Mouse (Mus musculus) cerebellum, adult 9-11 months (tissue): ENCODE results near the gene Magi3.

Source experiments
- DNase-seq: peaks from one replicate; pipeline ENCODE4 v3.0.0; 2022

Magi3 gene

DNA sequence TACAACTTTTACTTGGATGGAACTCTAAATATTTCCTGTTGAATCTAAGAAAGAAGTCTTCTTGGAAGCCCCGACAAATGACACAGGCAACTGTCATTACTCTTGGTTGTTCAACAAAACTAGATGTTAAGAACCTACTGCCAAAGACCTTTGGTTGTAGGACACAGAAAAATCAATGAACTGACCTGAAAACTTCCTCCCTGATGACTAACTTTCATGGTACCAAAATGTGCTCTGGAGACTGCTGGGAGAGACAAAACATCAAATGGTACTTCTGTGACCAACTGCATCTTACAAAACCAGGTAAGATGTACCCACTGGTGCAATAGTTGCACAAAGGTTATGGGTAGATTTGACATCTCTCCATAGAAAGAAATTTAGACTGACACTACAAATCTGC lies 30.9 kb downstream of the Magi3 start:
- DNase-seq: no peak

DNA sequence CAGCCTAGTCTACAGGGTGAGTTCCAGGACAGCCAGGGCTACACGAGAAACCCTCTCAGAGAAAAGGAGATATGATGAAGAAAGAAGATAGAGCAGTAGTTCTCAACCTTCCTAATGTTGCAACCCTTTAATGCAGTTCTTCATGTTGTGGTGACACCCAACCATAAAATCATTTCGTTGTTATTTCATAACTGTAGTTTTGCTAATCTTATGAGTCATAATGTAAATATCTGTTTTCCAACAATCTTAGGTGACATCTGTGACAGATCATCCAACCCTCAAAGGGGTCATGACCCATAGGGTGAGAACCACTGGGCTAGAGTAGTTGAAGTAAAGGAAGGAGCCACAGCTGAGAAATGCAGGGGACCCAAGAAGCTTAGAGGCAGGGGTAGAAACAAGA lies 35.9 kb downstream of the Magi3 start:
- DNase-seq: no peak

DNA sequence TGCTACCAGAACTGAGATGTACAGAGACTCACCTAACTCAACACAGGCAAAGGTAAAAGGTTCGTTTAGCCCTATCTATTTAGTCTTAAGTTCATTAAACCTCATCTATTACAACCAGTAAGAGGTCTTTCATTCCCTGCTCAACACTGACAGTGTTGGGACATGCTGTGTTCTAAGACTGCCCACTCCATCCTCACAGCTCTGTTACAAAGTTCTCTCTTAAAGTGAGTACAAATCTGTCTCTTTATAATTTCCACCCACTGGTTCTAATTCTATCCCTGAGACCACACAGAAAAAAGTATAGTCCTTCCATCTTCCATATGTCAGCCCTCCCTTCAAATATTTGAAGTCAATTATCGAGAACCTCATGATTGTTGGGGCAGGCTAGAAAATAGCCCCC lies 36.5 kb downstream of the Magi3 start:
- DNase-seq: no peak

DNA sequence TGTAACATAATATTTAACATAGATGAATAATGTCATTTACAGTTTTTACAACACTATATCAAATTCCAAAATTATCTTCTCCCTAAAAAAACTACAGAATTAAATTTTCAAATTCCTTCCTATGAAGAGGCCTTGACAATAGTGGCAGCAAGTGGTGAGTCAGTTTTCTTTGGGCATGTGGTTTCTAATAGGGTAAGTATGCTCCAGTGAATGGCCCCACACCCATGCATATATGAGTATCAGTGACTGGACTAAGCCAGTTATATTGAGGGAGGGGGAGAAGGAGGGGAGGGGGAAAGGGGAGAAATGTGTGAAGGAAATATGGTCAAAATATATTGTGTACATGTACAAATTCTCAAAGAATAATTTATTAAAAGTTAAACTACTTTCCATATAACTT lies 37.5 kb downstream of the Magi3 start:
- no peak for DNase-seq

DNA sequence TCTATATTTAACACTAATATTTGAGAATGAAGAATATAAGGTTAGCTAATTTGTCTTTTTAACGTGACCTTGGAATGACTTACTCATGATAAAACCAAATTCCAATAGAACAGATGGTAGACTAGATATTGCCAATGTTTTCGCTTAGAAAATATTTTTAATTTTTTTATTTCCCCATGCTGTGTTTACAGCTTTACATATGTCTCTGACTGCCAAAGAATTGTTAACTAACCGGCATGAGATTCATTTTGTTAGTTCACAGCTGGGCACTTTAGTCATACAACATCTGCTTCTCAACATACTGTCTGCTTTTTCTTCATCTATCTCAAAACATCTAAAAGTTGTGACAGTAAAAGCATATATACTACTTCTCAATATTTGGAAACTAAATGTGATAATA lies 58.8 kb downstream of the Magi3 start:
- DNase-seq: no peak

DNA sequence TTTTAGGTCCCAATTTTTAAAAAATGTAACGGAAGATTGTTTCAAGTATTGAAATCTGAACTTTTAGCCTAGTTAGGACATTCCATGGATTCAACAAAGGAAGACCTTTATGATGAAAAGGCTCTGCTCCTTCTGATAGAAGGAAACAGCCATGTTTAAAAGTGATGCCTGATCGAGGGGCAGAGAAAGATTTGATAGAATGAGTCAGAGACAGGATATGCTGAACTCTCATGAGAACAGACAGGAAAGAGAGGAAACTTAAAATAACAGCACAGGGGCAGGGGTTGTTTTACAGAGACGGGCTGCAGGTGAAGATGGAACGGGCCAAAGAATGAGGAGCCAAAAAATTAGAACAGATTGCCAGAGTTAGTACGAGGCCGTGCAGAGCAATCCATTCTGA lies 59.6 kb downstream of the Magi3 start:
- no peak for DNase-seq

DNA sequence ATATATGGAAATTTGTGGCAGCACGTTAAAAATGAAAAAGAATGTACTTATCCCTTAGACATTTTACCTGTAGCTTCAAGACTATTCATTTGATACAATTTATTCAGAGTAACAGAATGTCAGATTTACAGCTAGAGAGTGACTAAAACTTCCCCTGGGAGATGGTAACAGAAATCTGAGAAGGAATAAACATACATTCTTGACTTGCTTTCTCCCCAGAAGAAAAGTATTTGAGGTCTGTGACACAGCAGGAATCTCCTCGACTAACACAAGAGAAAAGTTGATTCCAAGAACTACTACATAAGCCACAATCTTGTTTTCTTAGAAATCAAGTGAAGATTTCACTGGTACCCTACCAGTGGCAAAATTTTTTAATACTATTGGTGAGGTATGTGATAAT lies 70.0 kb downstream of the Magi3 start:
- DNase-seq: no peak

DNA sequence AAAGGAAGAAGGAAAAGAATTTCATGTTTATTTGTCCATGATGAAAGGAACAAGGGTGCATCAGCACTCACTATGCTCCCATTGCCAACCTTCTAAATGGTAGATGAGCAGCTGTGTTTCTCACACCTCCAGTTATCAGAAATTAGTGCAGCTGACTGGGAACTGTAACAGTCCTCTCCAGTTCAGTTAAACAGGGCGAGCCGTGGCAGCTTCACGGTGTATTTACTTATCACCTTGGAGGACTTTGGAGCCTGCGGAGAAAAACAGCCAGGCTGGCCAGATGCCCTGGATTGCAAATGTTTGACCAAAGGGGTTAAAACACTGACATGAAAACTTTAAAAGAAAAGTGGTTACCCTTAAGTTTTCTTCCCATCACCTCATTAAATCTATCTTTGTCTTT lies 77.8 kb downstream of the Magi3 start:
- no peak for DNase-seq

DNA sequence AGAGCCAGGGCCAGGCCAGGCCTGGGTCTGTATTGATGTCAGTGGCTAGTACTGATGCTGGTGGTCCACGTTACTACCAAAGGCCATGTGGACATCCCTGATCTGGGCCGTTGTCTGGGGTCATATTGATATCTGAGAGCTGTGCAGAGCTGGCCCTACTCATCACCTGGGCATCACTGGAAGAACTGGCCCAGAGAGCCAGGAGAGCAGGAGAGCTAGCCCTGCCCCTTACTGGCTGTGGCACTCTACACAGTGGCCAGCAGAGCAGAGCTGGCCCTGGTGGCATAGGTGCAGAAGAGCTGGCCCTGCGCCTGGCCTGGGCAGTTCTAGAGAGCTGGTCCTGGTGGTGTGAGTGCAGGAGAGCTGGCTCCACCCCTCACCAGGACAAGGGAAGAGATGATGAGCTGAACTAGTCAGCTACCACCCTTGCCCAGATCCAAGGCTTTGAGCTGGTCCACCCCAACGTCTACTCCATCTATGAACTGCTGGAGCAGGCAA lies 81.2 kb downstream of the Magi3 start:
- DNase-seq: no peak

DNA sequence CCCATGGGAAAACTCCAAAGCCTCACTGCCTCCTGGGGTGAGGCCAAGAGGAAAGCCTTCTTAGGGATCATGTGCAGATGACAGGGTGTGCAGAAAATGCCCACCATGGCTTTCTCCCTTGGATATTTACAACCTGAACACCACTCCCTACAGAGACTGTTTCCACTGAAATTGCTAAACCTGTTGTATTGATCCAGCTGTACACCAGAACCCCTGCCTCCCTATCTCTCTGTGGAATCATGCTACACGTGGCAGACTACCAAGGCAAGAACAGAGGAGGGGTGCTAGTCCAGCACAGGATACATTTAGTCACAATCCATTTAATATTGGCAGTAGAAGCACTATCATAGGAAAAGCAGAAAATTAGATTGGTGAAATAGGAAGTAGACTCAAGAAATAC lies 94.5 kb downstream of the Magi3 start:
- DNase-seq: no peak

DNA sequence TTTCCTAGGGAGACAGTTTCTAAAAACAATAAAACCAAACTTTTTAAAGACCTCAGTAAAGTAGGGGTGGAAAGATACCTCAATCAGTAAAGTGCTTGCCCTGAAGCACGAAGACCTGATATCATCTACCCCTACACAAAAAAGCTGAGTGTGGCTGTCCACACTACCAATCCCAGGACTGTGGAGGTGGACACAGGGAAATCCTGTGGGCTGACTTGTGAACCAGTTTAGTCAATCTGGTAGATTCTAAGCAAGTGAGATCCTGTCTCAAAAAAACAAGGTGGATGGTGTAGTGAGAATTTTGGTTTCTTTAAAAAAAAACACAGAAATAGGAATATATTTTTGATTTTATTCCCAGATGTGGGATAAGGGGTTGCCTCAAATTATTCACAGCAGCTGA lies 96.3 kb downstream of the Magi3 start:
- no peak for DNase-seq

DNA sequence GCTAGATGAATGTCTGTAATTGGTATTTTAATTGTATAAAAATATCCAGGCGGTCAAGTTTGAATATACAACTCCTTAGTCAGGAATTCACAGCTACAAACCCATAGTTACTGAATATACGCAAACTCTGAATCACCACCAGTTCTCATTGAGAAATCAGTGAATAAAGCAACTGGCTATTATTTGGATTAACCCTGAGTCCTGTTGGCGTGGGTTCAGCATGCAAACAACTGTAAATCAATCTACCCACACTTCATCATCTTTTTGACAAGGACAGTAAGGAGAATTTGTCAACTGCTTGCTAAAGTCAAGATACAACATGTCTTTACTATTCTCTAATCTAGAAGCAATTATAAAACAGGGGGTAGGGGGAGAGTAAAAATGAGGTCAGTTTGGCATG lies 110.7 kb downstream of the Magi3 start:
- no peak for DNase-seq

DNA sequence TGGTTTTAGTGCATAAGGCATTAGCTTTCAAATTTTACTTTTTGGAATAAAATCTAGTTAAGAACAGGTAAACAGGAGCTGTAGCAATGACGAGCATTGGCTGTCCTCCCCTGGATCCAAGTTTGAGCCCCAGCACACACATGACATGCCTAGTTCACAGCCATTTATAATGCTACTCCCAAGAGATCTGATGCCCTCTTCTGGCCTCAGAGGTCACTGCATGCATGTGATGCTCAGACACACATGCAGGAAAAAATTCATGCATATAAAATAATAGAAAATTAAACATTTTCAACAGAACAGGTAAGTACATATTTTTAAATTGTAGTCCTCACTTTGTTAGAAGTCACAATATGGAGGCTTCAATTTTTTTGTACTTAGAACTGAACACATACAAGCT lies 115.2 kb downstream of the Magi3 start:
- DNase-seq: no peak

DNA sequence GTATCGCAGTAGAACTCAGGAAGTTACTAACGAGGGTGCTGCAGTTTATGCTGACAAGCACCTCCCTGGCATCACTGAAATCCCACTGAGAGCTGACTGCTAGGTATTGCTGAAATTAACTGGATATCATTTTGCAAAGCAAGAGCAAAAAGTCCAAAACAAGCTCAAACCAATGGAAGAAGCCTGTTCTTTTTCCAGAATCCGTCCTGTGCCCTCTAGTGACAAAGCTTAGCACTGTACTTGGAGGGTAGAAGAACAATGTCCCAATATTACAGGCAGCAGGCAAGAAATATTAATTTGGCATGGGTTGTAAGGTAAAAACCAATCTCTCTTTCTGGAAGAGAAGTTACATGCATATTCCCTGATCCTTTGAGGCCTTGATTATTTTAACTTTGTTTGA lies 118.5 kb downstream of the Magi3 start:
- no peak for DNase-seq

DNA sequence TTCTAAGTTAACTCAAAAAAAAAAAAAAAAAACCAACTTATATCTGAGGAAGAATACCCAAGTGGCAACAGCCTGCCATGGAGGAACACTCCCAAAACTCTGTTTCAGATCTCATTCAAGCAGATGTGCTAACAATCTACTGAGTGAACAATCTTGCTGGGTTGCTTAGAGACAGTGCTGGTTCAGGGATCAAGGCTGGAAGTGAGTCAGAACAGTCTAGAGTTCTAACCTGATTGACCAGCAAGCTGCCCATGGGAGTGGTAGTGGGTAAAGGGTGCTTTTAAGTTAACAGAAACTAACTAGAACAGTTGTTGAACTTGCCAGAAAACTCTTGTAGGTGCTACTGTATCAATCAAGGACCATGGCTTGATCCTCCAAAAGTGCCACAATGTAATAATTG lies 118.9 kb downstream of the Magi3 start:
- no peak for DNase-seq

DNA sequence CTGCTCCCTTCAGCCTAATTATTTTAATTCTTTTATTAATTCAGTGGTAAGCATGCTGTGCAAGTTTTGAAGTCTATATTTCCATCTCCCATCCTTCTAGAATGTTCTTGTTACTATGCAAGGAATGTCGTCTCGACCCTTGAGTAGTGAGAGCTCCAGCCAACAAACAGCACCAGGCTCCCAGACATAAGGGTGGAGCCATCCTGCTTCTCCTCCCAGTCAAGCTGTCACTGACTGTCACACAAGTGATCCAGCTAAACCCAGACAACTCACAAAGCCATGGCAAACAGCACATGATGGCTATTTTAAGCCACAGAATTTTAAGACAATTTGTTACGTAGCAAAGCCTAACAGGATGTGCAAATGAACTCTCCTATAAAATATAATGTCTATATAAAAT lies 124.2 kb downstream of the Magi3 start:
- DNase-seq: no peak

DNA sequence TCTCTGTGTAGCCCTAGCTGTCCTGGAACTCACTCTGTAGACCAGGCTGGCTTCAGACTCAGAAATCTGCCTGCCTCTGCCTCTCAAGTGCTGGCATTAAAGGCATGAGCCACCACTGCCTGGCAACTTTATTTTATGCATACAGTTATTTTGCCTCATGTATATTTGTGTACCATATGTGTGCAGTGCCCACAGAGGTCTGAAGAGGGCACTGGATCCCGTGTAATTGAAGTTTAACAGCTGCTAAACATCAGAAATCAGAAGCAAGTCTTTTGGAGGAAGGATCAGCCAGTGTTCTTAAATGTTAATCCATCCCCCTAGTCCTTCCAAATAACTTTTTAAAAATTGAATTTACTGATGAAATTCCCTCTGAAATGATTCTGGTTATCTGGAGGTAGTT lies 125.5 kb downstream of the Magi3 start:
- no peak for DNase-seq

DNA sequence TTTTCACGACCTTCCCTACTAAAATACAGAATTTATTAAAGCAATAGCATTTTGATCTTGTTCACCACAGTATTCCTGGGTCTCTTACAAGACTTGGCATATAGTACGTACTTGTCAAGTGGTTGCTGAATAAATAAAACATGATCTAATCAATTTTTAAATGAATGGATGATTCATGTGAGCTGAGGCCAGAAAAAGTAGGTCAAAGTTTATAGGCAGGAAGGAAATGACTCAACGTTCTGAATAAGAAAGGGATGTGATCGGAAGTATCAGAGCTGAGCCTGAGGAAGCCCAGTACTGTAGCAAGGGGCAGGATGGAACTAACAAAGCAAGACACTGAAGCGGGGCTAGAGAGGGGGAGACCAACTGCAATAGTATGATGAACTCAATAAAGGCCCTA lies 127.4 kb downstream of the Magi3 start:
- DNase-seq: no peak

DNA sequence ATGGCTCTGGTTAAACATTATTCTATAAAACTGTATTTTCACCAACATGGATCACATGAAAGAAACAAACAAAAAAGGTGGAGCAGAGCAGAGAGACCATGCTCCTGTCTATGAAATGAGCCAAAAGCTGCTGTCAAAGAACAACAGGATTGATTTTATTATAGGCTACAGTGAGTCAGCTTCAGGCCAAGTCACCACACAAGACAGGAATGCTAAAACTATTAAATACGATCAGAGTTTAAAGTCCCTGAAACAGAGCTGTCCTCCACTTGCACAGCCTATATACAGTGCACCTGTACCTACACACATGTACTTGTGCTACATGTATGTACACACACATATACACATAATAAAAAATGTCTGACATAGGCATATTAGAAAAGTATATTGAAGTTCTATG lies 138.1 kb downstream of the Magi3 start:
- DNase-seq: no peak

DNA sequence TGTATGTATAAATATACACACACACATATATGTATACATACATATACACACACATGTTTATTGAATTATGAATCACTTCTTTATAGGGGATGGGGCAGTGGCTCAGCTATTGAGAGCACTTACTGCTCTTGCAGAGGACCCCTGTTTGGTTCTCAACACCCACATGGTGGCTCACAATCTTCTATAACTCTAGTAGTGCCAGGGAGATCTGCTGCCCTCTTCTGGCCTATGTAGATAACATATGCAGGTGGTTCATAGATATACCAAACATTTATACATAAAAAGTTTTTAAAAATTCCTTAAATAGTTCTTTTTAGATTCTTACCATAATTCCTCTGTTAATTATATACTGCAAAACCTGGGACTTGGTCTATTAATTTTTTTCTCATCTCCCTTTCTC lies 141.4 kb downstream of the Magi3 start:
- DNase-seq: no peak

DNA sequence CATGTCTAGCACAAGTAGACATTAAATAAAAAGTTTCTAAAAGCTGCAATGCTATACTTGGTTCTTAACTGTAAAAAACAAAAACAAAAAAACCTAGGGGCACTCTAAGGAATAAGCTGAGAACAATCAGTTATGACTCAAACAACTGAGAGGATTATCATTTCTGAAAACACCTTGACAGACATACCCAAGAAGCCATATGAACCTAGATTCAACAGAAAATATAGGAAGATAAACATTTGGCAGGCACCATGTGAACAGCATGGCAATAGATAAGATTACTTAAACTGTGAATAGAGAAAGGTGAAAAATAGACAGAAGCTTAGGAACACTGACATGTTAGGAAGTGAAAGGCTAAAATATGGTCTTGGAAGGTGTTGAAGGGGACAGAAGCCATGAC lies 150.8 kb downstream of the Magi3 start:
- DNase-seq: no peak

DNA sequence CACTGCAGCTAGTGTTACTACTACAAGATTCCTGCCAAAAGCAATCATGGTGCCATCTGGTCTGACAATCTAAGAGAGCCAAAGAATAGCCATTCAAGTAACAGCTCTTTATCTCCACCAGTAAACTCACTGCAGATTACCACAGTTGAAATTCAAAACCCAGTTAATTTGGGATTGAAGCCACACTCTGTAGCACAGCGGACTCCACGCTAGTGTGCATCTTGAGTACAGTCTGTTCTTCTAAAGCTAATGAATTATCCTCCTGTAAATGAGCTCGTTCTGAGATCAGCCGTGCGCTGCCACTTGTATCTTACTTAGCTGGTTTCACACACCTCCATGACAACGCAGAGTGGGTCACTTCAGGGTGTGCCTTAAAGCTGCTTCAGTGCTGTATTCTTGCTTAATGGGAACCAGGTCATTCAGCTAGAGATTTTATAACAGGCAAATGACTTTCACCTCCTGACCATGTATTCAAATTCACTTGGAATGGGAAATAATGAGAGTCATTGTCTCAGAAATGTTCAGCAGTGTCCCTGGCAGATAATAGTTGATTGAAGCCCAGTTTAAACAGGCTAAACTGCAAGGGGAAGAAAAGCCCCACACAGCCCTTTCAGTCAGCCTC lies 161.1 kb downstream of the Magi3 start:
- DNase-seq: peak; percentile 61

DNA sequence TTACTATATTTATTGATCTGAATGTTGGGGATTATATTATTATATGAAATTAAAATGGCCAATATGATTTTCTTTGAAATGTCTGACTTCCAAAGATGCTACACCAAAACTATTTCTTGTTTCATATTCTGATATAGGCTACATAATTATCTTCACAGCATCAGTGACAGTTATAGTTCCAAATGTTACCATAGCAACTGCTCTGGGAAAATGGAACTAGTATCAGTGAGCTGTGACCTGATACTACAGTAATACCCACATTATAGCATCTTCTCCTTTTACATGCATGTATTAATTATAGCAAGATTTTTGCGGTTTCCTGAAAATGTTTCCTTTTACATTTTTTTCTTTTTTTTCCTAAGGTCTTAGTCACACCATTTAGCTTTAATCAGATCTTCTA lies 187.4 kb downstream of the Magi3 start:
- DNase-seq: no peak

DNA sequence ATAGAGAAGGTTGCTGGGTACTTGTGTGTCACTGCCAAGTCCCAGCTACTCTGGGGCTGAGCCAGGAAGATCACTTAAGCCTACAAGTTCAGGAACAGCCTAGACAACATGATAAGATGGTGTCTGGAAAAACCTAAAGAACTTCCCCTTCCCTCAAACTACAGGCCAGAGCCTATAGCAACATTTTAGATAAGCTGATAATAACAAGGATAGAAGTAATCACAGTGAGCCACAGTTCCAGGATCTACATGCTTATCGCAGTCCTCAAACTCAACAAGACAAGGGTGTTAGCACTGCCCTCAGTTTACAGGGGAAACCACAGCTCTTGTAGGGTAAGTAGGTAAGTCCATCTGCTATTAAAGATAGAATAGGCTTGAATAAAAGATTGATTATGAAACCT lies 188.1 kb downstream of the Magi3 start:
- no peak for DNase-seq

DNA sequence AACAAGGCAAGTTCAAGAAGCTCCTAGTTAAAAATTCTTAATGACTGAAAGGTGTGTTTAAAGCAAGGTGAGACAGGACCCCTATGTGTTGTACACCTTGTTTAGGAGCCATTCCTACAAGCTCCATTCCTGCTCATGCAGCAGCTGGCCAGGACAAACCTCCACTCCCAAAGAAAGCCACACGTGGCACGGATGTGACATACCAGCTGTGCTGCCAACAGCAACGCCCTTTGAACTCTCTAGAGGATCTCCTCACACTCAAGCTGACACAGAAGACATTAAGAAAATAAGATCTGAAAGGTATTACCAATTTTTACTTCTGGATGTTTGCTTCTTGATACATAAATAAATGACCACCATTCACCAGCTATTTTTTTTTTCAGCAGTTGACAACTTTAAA lies 193.2 kb downstream of the Magi3 start:
- DNase-seq: no peak

DNA sequence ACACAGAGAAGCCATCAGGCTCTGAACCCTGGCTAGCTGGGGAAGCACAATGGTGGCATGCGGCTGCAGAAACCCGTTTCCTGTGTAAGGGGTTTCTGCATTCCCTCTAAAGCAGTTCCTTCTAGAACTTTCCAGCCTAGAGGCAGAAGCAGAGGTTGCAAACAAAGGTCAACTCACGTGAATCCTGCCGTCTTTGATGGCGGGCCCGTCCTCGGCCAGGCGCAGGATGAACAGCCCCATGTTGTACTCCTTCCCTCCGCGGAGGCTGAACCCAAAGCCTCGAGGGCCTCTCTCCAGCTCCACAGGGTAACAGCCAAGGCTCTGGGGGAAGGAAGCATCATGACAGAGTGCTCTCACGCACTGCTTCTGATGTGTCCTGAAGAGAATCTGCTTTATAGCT lies 200.1 kb downstream of the Magi3 start:
- DNase-seq: no peak
